In the genomic region with DNA sequence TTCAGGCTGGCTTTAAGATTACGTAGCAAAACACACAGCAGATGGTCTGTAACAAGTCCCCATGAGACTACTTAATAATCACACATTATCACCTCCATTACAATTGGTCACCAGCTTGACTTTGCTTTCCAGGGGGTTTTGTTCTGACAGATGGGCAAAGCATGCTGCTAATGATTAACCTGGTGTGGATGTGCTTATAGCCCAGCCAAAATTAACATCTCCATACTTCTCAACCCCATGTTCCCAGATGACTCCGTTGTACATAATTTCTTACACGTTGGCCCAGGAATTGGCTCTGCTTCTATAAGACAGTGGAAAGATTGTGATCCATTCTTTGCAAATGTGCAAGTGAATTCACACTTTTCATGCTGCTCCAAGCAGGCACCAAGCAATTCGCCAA, we compare ENCODE assay signal across 35 mouse cellular contexts. TPM values are rescaled to one million over a fixed set of nuclear protein-coding genes. Genes with fewer than 3 reads are reported as not detected.
"Had no signal": no experiment of that assay in that cellular context is flagged by ENCODE, and none has a peak within 500 bp of the region (broad histone marks: within the 10 kb centered on the region; RNA-seq: fewer than 3 reads in every experiment).

No protein-coding gene starts in this region.

- H3K4me1 ChIP-seq: heart, embryonic 10.5 days; heart, embryonic 12.5 days; intestine, embryonic 15.5 days; liver, embryonic 13.5 days; liver, embryonic 15.5 days had no signal

- H3K4me2 ChIP-seq: heart, embryonic 12.5 days; hindbrain, embryonic 13.5 days; hindbrain, embryonic 15.5 days; intestine, embryonic 15.5 days; limb, embryonic 12.5 days; liver, embryonic 11.5 days; liver, embryonic 13.5 days; liver, embryonic 15.5 days had no signal

- ATAC-seq: inflammation-experienced regulatory T-cells, adult 6 months; intestine, postnatal 0 days; liver, postnatal 0 days had no signal

- H3K36me3 ChIP-seq: heart, embryonic 10.5 days; heart, embryonic 12.5 days; hindbrain, embryonic 10.5 days; hindbrain, embryonic 13.5 days; hindbrain, embryonic 15.5 days; intestine, embryonic 15.5 days; limb, embryonic 10.5 days; limb, embryonic 12.5 days; liver, embryonic 13.5 days; liver, embryonic 15.5 days had no signal

- H3K9me3 ChIP-seq: heart, embryonic 10.5 days; heart, embryonic 12.5 days; hindbrain, embryonic 10.5 days; hindbrain, embryonic 13.5 days; hindbrain, embryonic 15.5 days; intestine, embryonic 15.5 days; limb, embryonic 10.5 days; limb, embryonic 12.5 days; liver, embryonic 13.5 days; liver, embryonic 15.5 days had no signal

- H3K9ac ChIP-seq: heart, embryonic 12.5 days; hindbrain, embryonic 13.5 days; hindbrain, embryonic 15.5 days; intestine, embryonic 15.5 days; limb, embryonic 12.5 days; liver, embryonic 13.5 days; liver, embryonic 15.5 days; liver, postnatal 0 days had no signal

- H3K27ac ChIP-seq: gastrocnemius, adult 2 months; heart, embryonic 10.5 days; hindbrain, embryonic 10.5 days; hindbrain, embryonic 13.5 days; hindbrain, embryonic 15.5 days; intestine, embryonic 15.5 days; layer of hippocampus, adult 2 months; left cerebral cortex, adult 2 months; limb, embryonic 10.5 days; limb, embryonic 12.5 days; liver, embryonic 13.5 days; liver, embryonic 15.5 days had no signal

- H3K4me3 ChIP-seq: gastrocnemius, adult 2 months; heart, embryonic 10.5 days; heart, embryonic 12.5 days; hindbrain, embryonic 10.5 days; hindbrain, embryonic 13.5 days; hindbrain, embryonic 15.5 days; intestine, embryonic 15.5 days; layer of hippocampus, adult 2 months; left cerebral cortex, adult 2 months; limb, embryonic 10.5 days; limb, embryonic 12.5 days; liver, embryonic 13.5 days; liver, embryonic 15.5 days had no signal

- H3K27me3 ChIP-seq: hindbrain, embryonic 15.5 days; intestine, embryonic 15.5 days; liver, embryonic 13.5 days; liver, embryonic 15.5 days had no signal

- DNase-seq: gastrocnemius, adult 2 months; gastrocnemius, postnatal 10 days; gastrocnemius, postnatal 25 days; heart, adult 18-20 months; heart, postnatal 10 days; heart, postnatal 4 days; kidney, adult 18-20 months; kidney, adult 9 months; kidney, postnatal 14 days; kidney, postnatal 36 days; liver; liver, embryonic 13.5 days; liver, postnatal 0 days had no signal

RNA-seq across cellular contexts. Expression of gene Fam107a, which starts 7.9 kb away (rescaled TPM):
- total RNA-seq: granulocyte monocyte progenitor cell, adult 5-6 weeks had no signal
- polyA plus RNA-seq: inflammation-experienced regulatory T-cells, adult 6 months; liver, postnatal 0 days had no signal

RNA-seq across cellular contexts. Expression of gene Oit1, which starts 52.8 kb away (rescaled TPM):
- total RNA-seq: gastrocnemius, adult 2 months; gastrocnemius, postnatal 10 days; gastrocnemius, postnatal 25 days; gastrocnemius, postnatal 4 days; granulocyte monocyte progenitor cell, adult 5-6 weeks; heart, postnatal 10 days; heart, postnatal 25 days; heart, postnatal 4 days; layer of hippocampus, adult 2 months; layer of hippocampus, postnatal 10 days; layer of hippocampus, postnatal 25 days; left cerebral cortex, adult 2 months; left cerebral cortex, postnatal 14 days; left cerebral cortex, postnatal 36 days had no signal
- polyA plus RNA-seq: heart, embryonic 10.5 days; heart, embryonic 12.5 days; heart, embryonic 14.5 days; hindbrain, embryonic 10.5 days; hindbrain, embryonic 15.5 days; inflammation-experienced regulatory T-cells, adult 6 months; limb, embryonic 10.5 days; limb, embryonic 12.5 days; liver, embryonic 11.5 days; liver, embryonic 13.5 days; liver, embryonic 15.5 days; liver, postnatal 0 days had no signal
